8 mouse cellular contexts compared by ENCODE assay signal in the genomic region with DNA sequence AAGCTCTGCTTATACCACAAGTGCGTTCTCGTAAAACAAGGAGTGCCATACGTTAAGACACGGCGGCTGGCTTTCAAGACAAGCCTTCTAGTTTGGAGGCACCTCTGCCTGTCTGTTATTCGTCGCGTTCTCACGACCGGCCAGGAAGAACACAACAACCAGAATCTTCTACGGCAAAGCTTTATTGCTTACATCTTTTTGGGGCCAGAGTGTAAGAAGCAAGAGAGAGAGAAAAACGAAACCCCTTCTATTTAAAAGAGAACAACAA. TPM values are rescaled to one million over a fixed set of nuclear protein-coding genes. Genes with fewer than 3 reads are reported as not detected.
A peak's percentile ranks its signal among the peaks of the same experiment; 100 is the strongest.
DNase-seq lines count a peak whose midpoint lies in the region; ATAC-seq and TF ChIP-seq lines count a peak whose summit lies in the region.
"Not testable (repeated sequence)": the region's sequence is repeated elsewhere in the genome, so short reads cannot be mapped to it uniquely, and the experiment has no call there.

No protein-coding gene starts in this region.

- H3K36me3 ChIP-seq in forebrain, embryonic 13.5 days (ENCODE audit: poor library complexity, severe bottlenecking); heart, embryonic 15.5 days; limb, embryonic 14.5 days (ENCODE audit: control insufficient read depth, insufficient read depth, low read length); lung, embryonic 16.5 days (ENCODE audit: control insufficient read depth, insufficient read depth, low read length); myocyte (ENCODE audit: control insufficient read depth, insufficient read depth); stomach, embryonic 15.5 days: not testable (repeated sequence)

- peak; percentile 19 for DNase-seq in kidney, adult 18-20 months
- DNase-seq in limb, embryonic 14.5 days (ENCODE audit: low spot score): not testable (repeated sequence)

- peak overlapping the region; percentile 87 for H3K4me2 ChIP-seq in forebrain, embryonic 13.5 days
- H3K4me2 ChIP-seq in heart, embryonic 15.5 days: peak overlapping the region; percentile 58
- peak overlapping the region; percentile 74 for H3K4me2 ChIP-seq in limb, embryonic 14.5 days (replicated peaks; ENCODE audit: low read depth, low read length, severe bottlenecking)
- peak overlapping the region; percentile 71 for H3K4me2 ChIP-seq in lung, embryonic 16.5 days (ENCODE audit: low read depth, low read length)
- H3K4me2 ChIP-seq in myocyte (ENCODE audit: low read depth): not testable (repeated sequence)
- peak overlapping the region; percentile 79 for H3K4me2 ChIP-seq in stomach, embryonic 15.5 days

- H3K9me3 ChIP-seq in forebrain, embryonic 13.5 days (replicated peaks); heart, embryonic 15.5 days (replicated peaks); limb, embryonic 14.5 days (ENCODE audit: control insufficient read depth, low read length); lung, embryonic 16.5 days (ENCODE audit: control insufficient read depth, low read length); stomach, embryonic 15.5 days: not testable (repeated sequence)

- not testable (repeated sequence) for H3K9ac ChIP-seq in forebrain, embryonic 13.5 days; heart, embryonic 15.5 days; limb, embryonic 14.5 days (ENCODE audit: low read depth, low read length, severe bottlenecking); stomach, embryonic 15.5 days
- peak overlapping the region; percentile 26; the same call in 1 of the 2 replicates for H3K9ac ChIP-seq in lung, embryonic 16.5 days (ENCODE audit: low read length)

- not testable (repeated sequence) for ATAC-seq in forebrain, embryonic 13.5 days; heart, embryonic 15.5 days (replicated peaks; ENCODE audit: insufficient number of reproducible peaks, insufficient read depth, low FRiP score, low read depth); limb, embryonic 14.5 days (ENCODE audit: low FRiP score, low read depth); lung, embryonic 16.5 days (ENCODE audit: low read depth); stomach, embryonic 15.5 days (ENCODE audit: insufficient read depth, low FRiP score, low read depth)

- not testable (repeated sequence) for TF ChIP-seq CTCF in bone marrow macrophage, adult 2 months (IDR thresholded peaks at IDR 0.05; ENCODE audit: low read depth, low read length)

- TF ChIP-seq POLR2A in bone marrow macrophage, adult 2 months (IDR thresholded peaks at IDR 0.05; ENCODE audit: borderline replicate concordance, low read depth, low read length); limb, embryonic 14.5 days (IDR thresholded peaks at IDR 0.05; ENCODE audit: borderline replicate concordance, extremely low read depth, insufficient read depth, insufficient read length); myocyte (IDR thresholded peaks at IDR 0.05; ENCODE audit: insufficient read length, low read depth): not testable (repeated sequence)

- 68% methylated on average over 11 of the region's 12 CpGs for WGBS in forebrain, embryonic 13.5 days
- WGBS in heart, embryonic 15.5 days: 19% methylated on average over 11 of the region's 12 CpGs
- WGBS in limb, embryonic 14.5 days: 31% methylated on average over 11 of the region's 12 CpGs
- 38% methylated on average over 11 of the region's 12 CpGs for WGBS in lung, embryonic 16.5 days
- 56% methylated on average over 11 of the region's 12 CpGs for WGBS in stomach, embryonic 15.5 days

- H3K4me3 ChIP-seq in bone marrow macrophage, adult 2 months (ENCODE audit: insufficient read depth, low read length): peak overlapping the region; percentile 49
- not testable (repeated sequence) for H3K4me3 ChIP-seq in forebrain, embryonic 13.5 days; stomach, embryonic 15.5 days (replicated peaks)
- peak overlapping the region; percentile 82 for H3K4me3 ChIP-seq in heart, embryonic 15.5 days
- H3K4me3 ChIP-seq in limb, embryonic 14.5 days (replicated peaks; ENCODE audit: low read length): peak overlapping the region; percentile 71; the same call in 1 of the 2 replicates
- H3K4me3 ChIP-seq in lung, embryonic 16.5 days (ENCODE audit: low read length): peak overlapping the region; percentile 87
- peak overlapping the region; percentile 81 for H3K4me3 ChIP-seq in myocyte

- H3ac ChIP-seq in myocyte (ENCODE audit: control insufficient read depth, insufficient read length): not testable (repeated sequence)

- H3K27me3 ChIP-seq in forebrain, embryonic 13.5 days; heart, embryonic 15.5 days; limb, embryonic 14.5 days (ENCODE audit: control insufficient read depth, insufficient read depth, low read length); lung, embryonic 16.5 days (ENCODE audit: control insufficient read depth, insufficient read depth, low read depth, low read length); myocyte (ENCODE audit: control insufficient read depth, insufficient read depth, insufficient read length); stomach, embryonic 15.5 days (replicated peaks): not testable (repeated sequence)

- H3K27ac ChIP-seq in bone marrow macrophage, adult 2 months (ENCODE audit: insufficient read depth, low read depth, low read length): peak overlapping the region; percentile 48
- H3K27ac ChIP-seq in forebrain, embryonic 13.5 days; limb, embryonic 14.5 days (replicated peaks; ENCODE audit: low read depth, low read length): not testable (repeated sequence)
- peak overlapping the region; percentile 99 for H3K27ac ChIP-seq in heart, embryonic 15.5 days
- peak overlapping the region; percentile 99 for H3K27ac ChIP-seq in lung, embryonic 16.5 days (ENCODE audit: low read length)
- peak overlapping the region; percentile 96; the same call in 1 of the 2 replicates for H3K27ac ChIP-seq in stomach, embryonic 15.5 days

- H3K79me2 ChIP-seq in myocyte (ENCODE audit: control insufficient read depth, insufficient read depth): peaks cover 31% of the 10 kb centered on the region

- H3K4me1 ChIP-seq in bone marrow macrophage, adult 2 months (ENCODE audit: control insufficient read depth, insufficient read depth, low read length): peaks cover 18% of the 10 kb centered on the region
- H3K4me1 ChIP-seq in forebrain, embryonic 13.5 days; limb, embryonic 14.5 days (ENCODE audit: control insufficient read depth, insufficient read depth, low read length); lung, embryonic 16.5 days (replicated peaks; ENCODE audit: control insufficient read depth, insufficient read depth, low read length); stomach, embryonic 15.5 days: not testable (repeated sequence)
- H3K4me1 ChIP-seq in heart, embryonic 15.5 days (replicated peaks): peaks cover 24% of the 10 kb centered on the region

RNA-seq across cellular contexts. Expression of a gene that starts 1.1 kb away (rescaled TPM):
- polyA plus RNA-seq in bone marrow macrophage, adult 2 months (2012; ENCODE audit: insufficient read depth, insufficient read length, missing spikeins): 29.1 and 36.1 TPM in 2 replicates
- 3.1 and 3.6 TPM in 2 replicates for polyA plus RNA-seq in forebrain, embryonic 13.5 days (2015; fragmentation: Nextera tagmentation; extraction: Ambion mirVana)
- polyA plus RNA-seq in heart, embryonic 15.5 days (2015; fragmentation: Nextera tagmentation; extraction: Ambion mirVana): 36.1 and 36.5 TPM in 2 replicates
- 15.0 and 15.3 TPM in 2 replicates for polyA plus RNA-seq in limb, embryonic 14.5 days (2012; rRNA removed)
- polyA plus RNA-seq in limb, embryonic 14.5 days (2014; fragmentation: Nextera tagmentation; extraction: Ambion mirVana): 18.1 and 20.3 TPM in 2 replicates
- 21.5 and 23.9 TPM in 2 replicates for polyA plus RNA-seq in lung, embryonic 16.5 days (2015; fragmentation: Nextera tagmentation; extraction: Ambion mirVana)
- 5.8 TPM for polyA plus RNA-seq in myocyte (2012; fragmentation: generic; extraction: Trizol)
- 9.8 and 10.1 TPM in 2 replicates for polyA plus RNA-seq in stomach, embryonic 15.5 days (2015; fragmentation: Nextera tagmentation; extraction: Ambion mirVana)

RNA-seq across cellular contexts. Expression of a gene that starts 27.9 kb away (rescaled TPM):
- polyA plus RNA-seq in bone marrow macrophage, adult 2 months (2012; ENCODE audit: insufficient read depth, insufficient read length, missing spikeins): 8.9 and 9.8 TPM in 2 replicates
- polyA plus RNA-seq in forebrain, embryonic 13.5 days (2015; fragmentation: Nextera tagmentation; extraction: Ambion mirVana): 17.9 and 22.8 TPM in 2 replicates
- 21.9 and 24.9 TPM in 2 replicates for polyA plus RNA-seq in heart, embryonic 15.5 days (2015; fragmentation: Nextera tagmentation; extraction: Ambion mirVana)
- 17.7 and 18.7 TPM in 2 replicates for polyA plus RNA-seq in limb, embryonic 14.5 days (2012; rRNA removed)
- 30.9 and 34.3 TPM in 2 replicates for polyA plus RNA-seq in limb, embryonic 14.5 days (2014; fragmentation: Nextera tagmentation; extraction: Ambion mirVana)
- 34.7 and 38.1 TPM in 2 replicates for polyA plus RNA-seq in lung, embryonic 16.5 days (2015; fragmentation: Nextera tagmentation; extraction: Ambion mirVana)
- 6.6 TPM for polyA plus RNA-seq in myocyte (2012; fragmentation: generic; extraction: Trizol)
- 21.1 and 21.8 TPM in 2 replicates for polyA plus RNA-seq in stomach, embryonic 15.5 days (2015; fragmentation: Nextera tagmentation; extraction: Ambion mirVana)
